Mouse (Mus musculus) stomach, embryonic 15.5 days (tissue): ENCODE measurements around the gene Ephb2. TPM values are rescaled to one million over a fixed set of nuclear protein-coding genes. Genes with fewer than 3 reads are reported as not detected.

ENCODE experiments used
- ATAC-seq: fragments of 200-750 bp; cut with Nextera tagmentation; 2 replicates; pipeline ENCODE4 v1.8.0; 2017; ENCODE audit warnings: low read depth, moderate number of reproducible peaks, moderate TSS enrichment; ENCODE audit not compliant: insufficient read depth, low FRiP score
- H3K27ac ChIP-seq: fragments of 300-500 bp; sonication (generic); 2 replicates; pipeline ENCODE4 v1.5.1; 2015; ENCODE audit warnings: mild to moderate bottlenecking, inconsistent platforms
- H3K27me3 ChIP-seq: fragments of 300-500 bp; sonication (generic); replicated peaks from 2 replicates; pipeline ENCODE4 v1.6.1; 2015; ENCODE audit warnings: inconsistent platforms
- H3K36me3 ChIP-seq: fragments of 300-500 bp; sonication (generic); 2 replicates; pipeline ENCODE4 v1.6.1; 2015; ENCODE audit warnings: inconsistent platforms
- H3K4me1 ChIP-seq: fragments of 300-500 bp; sonication (generic); 2 replicates; pipeline ENCODE4 v1.6.1; 2015; ENCODE audit warnings: inconsistent platforms
- H3K4me2 ChIP-seq: fragments of 300-500 bp; sonication (generic); 2 replicates; pipeline ENCODE4 v1.6.1; 2015; ENCODE audit warnings: mild to moderate bottlenecking, inconsistent platforms
- H3K4me3 ChIP-seq: fragments of 300-500 bp; sonication (generic); replicated peaks from 2 replicates; pipeline ENCODE4 v1.5.1; 2015; ENCODE audit warnings: inconsistent platforms
- H3K9ac ChIP-seq: fragments of 300-500 bp; sonication (generic); 2 replicates; pipeline ENCODE4 v1.6.1; 2015; ENCODE audit warnings: inconsistent platforms
- H3K9me3 ChIP-seq: fragments of 300-500 bp; sonication (generic); 2 replicates; pipeline ENCODE4 v1.6.1; 2016; ENCODE audit warnings: inconsistent platforms
- WGBS: fragments of 180-500 bp; shearing (Covaris S2); methylation state at CpG from one replicate; pipeline ENCODE4 v1.1.7; 2015; 5-methylcytosine and 5-hydroxymethylcytosine counted together
- polyA plus RNA-seq: library from polyadenylated mRNA; unstranded; fragments of >200 nt; fragmentation: Nextera tagmentation; extraction: Ambion mirVana; gene quantifications from 2 replicates; pipeline ENCODE4 v1.2.1, GENCODE M21; 2015

Ephb2 gene
- polyA plus RNA-seq, 1 experiment from 2014 or later = 8.6 TPM

- Histone ChIP-seq H3K36me3 (no peaks in the 10 kb centered on the region), H3K4me1 (peaks cover 16% of the 10 kb centered on the region; the same call in 1 of the 2 replicates), H3K4me2 (peak overlapping the region; percentile 95), H3K27ac (no peak overlapping the region), H3K9me3 (no peaks in the 10 kb centered on the region), H3K27me3 (peaks cover 16% of the 10 kb centered on the region), H3K9ac (peak overlapping the region; percentile 29; the same call in 1 of the 2 replicates), H3K4me3 (peak overlapping the region; percentile 52)
- ATAC-seq = no peak
- WGBS = 15% methylated on average over 37 of the region's 37 CpGs
Measured at GRCm38 (mm10) chr4:136636983-136637562, 198.7 kb downstream of the Ephb2 start.

DNA sequence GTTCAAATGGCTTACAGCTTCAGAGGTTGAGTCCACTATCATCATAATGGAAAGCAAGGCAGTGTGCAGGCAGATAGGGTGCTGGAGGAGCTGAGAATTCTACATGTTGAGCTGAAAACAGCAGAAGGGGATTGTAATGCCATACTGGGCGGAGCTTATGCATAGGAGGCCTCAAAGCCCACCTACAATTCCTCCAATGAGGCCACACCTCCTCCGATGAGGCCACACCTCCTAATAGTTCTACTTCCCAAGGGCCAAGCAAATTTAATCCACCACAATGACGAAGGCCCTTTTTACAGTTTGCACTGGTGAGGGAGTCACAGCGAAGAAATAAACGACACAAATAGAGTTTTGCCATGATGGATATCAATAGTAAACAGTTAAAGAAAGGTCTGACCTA, 199.3 kb downstream of the Ephb2 start:
- Histone ChIP-seq H3K9me3 (no peaks in the 10 kb centered on the region), H3K4me2 (no peak overlapping the region), H3K36me3 (no peaks in the 10 kb centered on the region), H3K9ac (no peak overlapping the region), H3K27me3 (peaks cover 16% of the 10 kb centered on the region), H3K4me1 (peaks cover 16% of the 10 kb centered on the region; the same call in 1 of the 2 replicates), H3K27ac (no peak overlapping the region), H3K4me3 (no peak overlapping the region)
- WGBS = 54% methylated on average over 5 of the region's 5 CpGs
- no peak for ATAC-seq

DNA sequence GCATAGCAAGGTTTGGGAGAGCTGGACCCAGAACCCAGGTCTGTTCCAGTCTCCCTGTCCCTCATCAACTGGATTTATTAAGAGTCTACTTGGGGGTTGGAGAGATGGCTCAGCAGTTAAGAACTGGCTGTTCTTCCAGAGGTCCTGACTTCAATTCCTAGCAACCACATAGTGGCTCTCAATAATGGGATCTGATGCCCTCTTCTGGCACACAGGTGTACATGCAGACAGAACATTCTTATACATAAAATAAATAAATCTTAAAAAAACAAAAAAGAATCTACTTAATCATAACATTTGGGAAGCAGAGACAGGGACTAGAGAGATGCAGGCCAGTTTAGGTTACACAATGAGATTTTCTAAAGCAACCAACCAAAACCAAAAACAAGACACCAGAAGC, 199.8 kb downstream of the Ephb2 start:
- H3K27me3 ChIP-seq = peaks cover 16% of the 10 kb centered on the region
- peaks cover 16% of the 10 kb centered on the region; the same call in 1 of the 2 replicates for H3K4me1 ChIP-seq
- H3K27ac ChIP-seq = no peak overlapping the region
- H3K36me3 ChIP-seq = no peaks in the 10 kb centered on the region
- no peak for ATAC-seq
- no peak overlapping the region for H3K9ac ChIP-seq
- H3K4me2 ChIP-seq = no peak overlapping the region
- no peaks in the 10 kb centered on the region for H3K9me3 ChIP-seq
- H3K4me3 ChIP-seq = no peak overlapping the region

DNA sequence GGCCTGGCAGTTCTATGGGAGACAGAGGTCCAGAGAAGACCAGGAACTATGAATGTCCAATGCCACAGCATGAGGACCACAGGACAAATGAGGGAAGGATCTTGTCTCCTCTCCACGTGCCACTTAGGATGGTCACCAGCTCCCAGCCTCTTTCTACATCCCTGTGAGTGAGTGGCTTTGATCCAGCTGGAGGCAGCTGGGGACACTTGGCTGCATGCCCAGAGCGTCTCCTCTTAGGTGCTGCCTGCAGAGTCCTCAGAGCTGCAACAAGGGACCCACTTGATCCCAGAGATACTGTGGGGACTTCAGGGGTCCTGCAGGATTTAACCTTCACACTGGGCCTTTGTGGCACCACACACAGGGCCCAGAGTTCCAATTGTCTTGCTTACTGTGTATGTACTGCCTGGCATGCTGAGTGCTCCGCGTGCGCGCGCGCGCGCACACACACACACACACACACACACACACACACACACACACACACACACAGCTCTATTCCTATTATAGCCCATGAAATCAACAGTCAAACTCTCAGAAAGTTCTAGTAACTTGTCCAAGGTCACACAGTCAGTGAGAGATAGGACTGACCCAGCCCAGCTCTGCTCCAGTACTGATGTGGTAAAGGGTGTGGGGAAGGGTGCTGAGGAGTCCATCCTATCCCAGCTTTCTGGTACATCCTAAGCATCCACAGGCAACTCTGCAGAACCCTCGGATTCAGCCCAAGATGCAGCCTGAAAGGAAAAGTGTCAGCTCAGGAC, 204.4 kb downstream of the Ephb2 start:
- Histone ChIP-seq H3K9me3 (no peaks in the 10 kb centered on the region), H3K4me1 (no peaks in the 10 kb centered on the region), H3K4me2 (no peak overlapping the region), H3K9ac (no peak overlapping the region), H3K36me3 (no peaks in the 10 kb centered on the region), H3K27ac (no peak overlapping the region), H3K27me3 (peaks cover 2% of the 10 kb centered on the region; the same call in 1 of the 2 replicates), H3K4me3 (no peak overlapping the region)
- ATAC-seq = peak; percentile 18; the same call in 1 of the 2 replicates
- 83% methylated on average over 11 of the region's 11 CpGs for WGBS

DNA sequence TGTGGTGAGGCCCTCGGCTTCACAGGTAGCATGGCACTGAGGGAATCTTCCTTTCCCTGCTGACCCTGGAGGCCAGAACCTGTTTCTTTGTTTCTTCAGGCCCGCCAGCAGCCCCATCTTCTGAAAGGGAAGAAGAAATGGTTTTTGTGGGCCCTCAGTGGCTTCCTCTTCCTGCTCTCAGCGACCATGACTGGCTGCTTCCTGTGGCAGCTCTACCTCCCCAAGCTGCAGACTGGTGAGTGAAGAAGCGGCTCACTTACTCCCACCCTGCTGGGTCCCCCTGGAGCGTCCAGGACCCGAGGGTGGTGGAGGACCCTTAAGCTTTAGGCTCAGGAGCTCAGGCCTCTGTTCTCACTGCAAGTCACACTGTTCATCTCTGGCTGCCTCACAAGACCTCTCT, 209.2 kb downstream of the Ephb2 start:
- Histone ChIP-seq H3K9ac (no peak overlapping the region), H3K9me3 (no peaks in the 10 kb centered on the region), H3K27me3 (no peaks in the 10 kb centered on the region), H3K4me1 (no peaks in the 10 kb centered on the region), H3K4me3 (no peak overlapping the region), H3K27ac (no peak overlapping the region), H3K36me3 (no peaks in the 10 kb centered on the region), H3K4me2 (no peak overlapping the region)
- no peak for ATAC-seq
- 64% methylated on average over 6 of the region's 6 CpGs for WGBS

GRCm38 (mm10) chr4:136622388-136622787, 213.4 kb downstream of the Ephb2 start, which contains the start of gene Lactbl1:
Lactbl1 (plus strand) TSS chr4:136622621.
- Histone ChIP-seq H3K9ac (no peak within 1 kb of the TSS), H3K27ac (no peak within 1 kb of the TSS), H3K27me3 (no peaks in the 10 kb centered on the region), H3K4me3 (no peak within 1 kb of the TSS), H3K4me2 (no peak within 1 kb of the TSS), H3K36me3 (no peaks in the 10 kb centered on the region), H3K4me1 (0 out of 2 replicates have a peak, but pooled peaks cover 2% of the 10 kb centered on the region), H3K9me3 (no peaks in the 10 kb centered on the region)
- 47% methylated on average over 6 of the region's 6 CpGs for WGBS
- ATAC-seq = no peak

GRCm38 (mm10) chr4:136621956-136622355, 213.8 kb downstream of the Ephb2 start:
- Histone ChIP-seq H3K9me3 (no peaks in the 10 kb centered on the region), H3K36me3 (no peaks in the 10 kb centered on the region), H3K4me2 (no peak overlapping the region), H3K27me3 (no peaks in the 10 kb centered on the region), H3K4me3 (no peak overlapping the region), H3K27ac (no peak overlapping the region), H3K4me1 (0 out of 2 replicates have a peak, but pooled peaks cover 2% of the 10 kb centered on the region), H3K9ac (no peak overlapping the region)
- no peak for ATAC-seq
- 61% methylated on average over 5 of the region's 5 CpGs for WGBS

- ATAC-seq = 0 out of 2 replicates have a peak, but pooled peaks have one; percentile 7
- Histone ChIP-seq H3K4me3 (no peak overlapping the region), H3K4me1 (0 out of 2 replicates have a peak, but pooled peaks cover 2% of the 10 kb centered on the region), H3K36me3 (no peaks in the 10 kb centered on the region), H3K9me3 (no peaks in the 10 kb centered on the region), H3K27ac (no peak overlapping the region), H3K4me2 (no peak overlapping the region), H3K9ac (no peak overlapping the region), H3K27me3 (no peaks in the 10 kb centered on the region)
- WGBS = 0% methylated on average over 1 of the region's 1 CpGs
Measured at GRCm38 (mm10) chr4:136621336-136621735, 214.5 kb downstream of the Ephb2 start.

DNA sequence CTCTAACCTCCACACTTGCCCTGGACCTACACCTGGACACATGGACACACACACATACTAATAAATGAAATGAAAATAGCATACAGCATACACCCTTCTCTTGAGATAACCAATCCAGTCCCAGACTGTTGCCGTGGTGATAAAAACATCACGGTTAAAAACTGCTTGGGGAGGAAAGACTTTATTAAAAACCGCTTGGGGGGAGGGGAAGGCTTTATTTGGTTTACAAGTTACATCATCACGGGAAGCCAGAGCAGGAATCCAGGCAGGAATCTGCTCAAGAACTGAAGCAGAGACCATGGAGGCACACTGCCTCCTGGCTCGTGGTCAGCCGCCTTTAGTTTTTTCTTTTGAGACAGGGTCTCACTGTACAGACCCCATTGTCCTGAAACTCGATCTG, 222.1 kb downstream of the Ephb2 start:
- Histone ChIP-seq H3K4me2 (no peak overlapping the region), H3K36me3 (no peaks in the 10 kb centered on the region), H3K4me1 (no peaks in the 10 kb centered on the region), H3K9me3 (no peaks in the 10 kb centered on the region), H3K27ac (no peak overlapping the region), H3K27me3 (no peaks in the 10 kb centered on the region), H3K4me3 (no peak overlapping the region), H3K9ac (no peak overlapping the region)
- no peak for ATAC-seq
- 62% methylated on average over 7 of the region's 7 CpGs for WGBS

GRCm38 (mm10) chr4:136610387-136610856, 225.4 kb downstream of the Ephb2 start, which contains the start of gene Tex46:
Tex46 (plus strand) TSS chr4:136610437.
- Histone ChIP-seq H3K9ac (no peak within 1 kb of the TSS), H3K9me3 (no peaks in the 10 kb centered on the region), H3K4me2 (no peak within 1 kb of the TSS), H3K27me3 (no peaks in the 10 kb centered on the region), H3K4me1 (no peaks in the 10 kb centered on the region), H3K36me3 (no peaks in the 10 kb centered on the region), H3K27ac (no peak within 1 kb of the TSS), H3K4me3 (no peak within 1 kb of the TSS)
- 53% methylated on average over 4 of the region's 4 CpGs for WGBS
- ATAC-seq = no peak

DNA sequence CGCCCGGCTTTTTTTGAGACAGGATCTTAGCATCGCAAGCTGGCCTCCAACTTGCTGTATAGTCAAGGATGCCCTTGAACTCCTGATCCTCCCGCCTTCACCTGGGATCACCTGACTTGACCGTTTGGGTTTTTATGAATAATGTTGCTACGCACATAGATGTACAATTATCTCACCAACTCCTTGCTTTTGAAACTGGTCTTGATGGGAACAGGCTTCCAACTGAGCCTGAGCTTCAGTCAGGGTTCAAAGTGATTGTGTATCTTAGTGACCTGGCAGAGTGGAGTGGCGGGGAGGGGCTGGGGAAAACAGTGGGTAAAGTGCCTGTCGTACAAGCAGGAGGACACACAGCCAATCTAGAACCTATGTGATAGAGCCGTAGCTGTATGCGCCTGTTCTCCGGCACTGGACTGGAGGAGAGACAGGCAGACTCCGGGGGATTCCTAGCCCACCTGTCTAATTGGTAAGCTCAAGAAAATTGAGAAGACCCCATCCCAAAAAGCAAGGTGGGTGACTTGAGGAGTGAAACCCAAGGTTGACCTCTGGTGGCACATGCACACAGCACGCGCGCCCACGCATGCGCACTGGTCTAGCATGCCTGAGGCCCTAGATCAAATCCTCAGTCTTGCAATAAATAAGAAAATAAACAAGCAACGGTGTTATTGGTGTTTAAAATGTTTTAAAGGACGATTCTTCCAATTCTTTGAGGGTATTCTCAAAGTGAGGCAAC, 229.9 kb downstream of the Ephb2 start:
- no peak overlapping the region for H3K4me2 ChIP-seq
- WGBS = 88% methylated on average over 19 of the region's 19 CpGs
- H3K4me3 ChIP-seq = no peak overlapping the region
- H3K27ac ChIP-seq = no peak overlapping the region
- H3K36me3 ChIP-seq = no peaks in the 10 kb centered on the region
- H3K9me3 ChIP-seq = no peaks in the 10 kb centered on the region
- no peaks in the 10 kb centered on the region for H3K27me3 ChIP-seq
- H3K4me1 ChIP-seq = peaks cover 4% of the 10 kb centered on the region; the same call in 1 of the 2 replicates
- no peak for ATAC-seq
- no peak overlapping the region for H3K9ac ChIP-seq
